Mouse (Mus musculus): ENCODE data around the gene Mars. TPM values are rescaled to one million over a fixed set of nuclear protein-coding genes. Genes with fewer than 3 reads are reported as not detected.
A peak's percentile ranks its signal among the peaks of the same experiment; 100 is the strongest.

Gene Mars
- total and polyA plus RNA-seq, 3 experiments: 147 to 195 TPM; not detected in 1

GRCm38 (mm10) chr10:127255625-127256345, 55.8 kb downstream of the Mars start:
- Histone ChIP-seq H3K27me3 (ENCODE audit: control insufficient read depth in 1 of 2, insufficient read depth in 2 of 2, low read length in 2 of 2) (no peaks in the 10 kb centered on the region), H3K9ac (ENCODE audit: control insufficient read depth, low read depth, low read length, poor library complexity, severe bottlenecking) (no peak overlapping the region), H3K79me2 (ENCODE audit: control insufficient read depth, insufficient read depth, low read length, poor library complexity) (no peaks in the 10 kb centered on the region), H3K4me1 (ENCODE audit: control insufficient read depth in 1 of 2, insufficient read depth in 2 of 2, low read length in 2 of 2) (peaks cover 0 to 4% of the 10 kb centered on the region in 2 experiments; a peak in 1 of 4 replicates), H3K36me3 (ENCODE audit: control insufficient read depth in 1 of 2, insufficient read depth in 2 of 2, low read length in 2 of 2) (no peaks in the 10 kb centered on the region), H3K27ac (ENCODE audit: control insufficient read depth, low read depth, low read length) (no peak overlapping the region), H3K4me3 (ENCODE audit: control insufficient read depth in 1 of 2, insufficient read depth in 1 of 2, low read depth in 2 of 2, low read length in 2 of 2) (no peak overlapping the region), H3K9me3 (replicated peaks; ENCODE audit: insufficient read depth, low read length) (no peaks in the 10 kb centered on the region)
- TF ChIP-seq NELFE (IDR thresholded peaks at IDR 0.05; ENCODE audit: low read depth, low read length) (no peak), SIN3A (IDR thresholded peaks at IDR 0.05; ENCODE audit: low read length) (peak; percentile 53; the same call in 1 of the 2 replicates), MXI1 (IDR thresholded peaks at IDR 0.05; ENCODE audit: low read depth, low read length) (peak; percentile 70)
- no peak for DNase-seq (ENCODE audit: low read depth, low spot score)

- no peak overlapping the region for H3K4me3 ChIP-seq (ENCODE audit: control insufficient read depth in 1 of 2, insufficient read depth in 1 of 2, low read depth in 2 of 2, low read length in 2 of 2)
- no peaks in the 10 kb centered on the region for H3K9me3 ChIP-seq (replicated peaks; ENCODE audit: insufficient read depth, low read length)
- H3K27ac ChIP-seq (ENCODE audit: control insufficient read depth, low read depth, low read length): no peak overlapping the region
- no peaks in the 10 kb centered on the region for H3K27me3 ChIP-seq (ENCODE audit: control insufficient read depth in 1 of 2, insufficient read depth in 2 of 2, low read length in 2 of 2)
- H3K36me3 ChIP-seq (ENCODE audit: control insufficient read depth in 1 of 2, insufficient read depth in 2 of 2, low read length in 2 of 2): no peaks in the 10 kb centered on the region
- no peaks in the 10 kb centered on the region for H3K79me2 ChIP-seq (ENCODE audit: control insufficient read depth, insufficient read depth, low read length, poor library complexity)
- TF ChIP-seq CHD1 (IDR thresholded peaks at IDR 0.05; ENCODE audit: low read depth, low read length): no peak
- no peak for TF ChIP-seq MYC (IDR thresholded peaks at IDR 0.05; ENCODE audit: low read depth, low read length)
- no peak for TF ChIP-seq MXI1 (IDR thresholded peaks at IDR 0.05; ENCODE audit: low read depth, low read length)
- no peak for TF ChIP-seq BHLHE40 (IDR thresholded peaks at IDR 0.05; ENCODE audit: borderline replicate concordance, low read depth, low read length)
- TF ChIP-seq ZC3H11A (IDR thresholded peaks at IDR 0.05; ENCODE audit: low read depth, low read length): no peak
- TF ChIP-seq RAD21 (IDR thresholded peaks at IDR 0.05; ENCODE audit: low read depth, low read length): no peak
- TF ChIP-seq MYB (IDR thresholded peaks at IDR 0.05; ENCODE audit: low read depth, low read length): no peak
- TF ChIP-seq RCOR1 (IDR thresholded peaks at IDR 0.05; ENCODE audit: low read depth, low read length): no peak
- no peak for TF ChIP-seq MAZ (IDR thresholded peaks at IDR 0.05; ENCODE audit: low read depth, low read length)
- no peak for TF ChIP-seq MAFK (IDR thresholded peaks at IDR 0.05; ENCODE audit: borderline replicate concordance, low read depth, low read length)
- no peak for DNase-seq (ENCODE audit: low read depth, low spot score)
- no peak overlapping the region for H3K9ac ChIP-seq (ENCODE audit: control insufficient read depth, low read depth, low read length, poor library complexity, severe bottlenecking)
- H3K4me1 ChIP-seq (ENCODE audit: control insufficient read depth in 1 of 2, insufficient read depth in 2 of 2, low read length in 2 of 2): no peaks in the 10 kb centered on the region
Measured at GRCm38 (mm10) chr10:127250810-127251209, 60.8 kb downstream of the Mars start.

Other genes with a start within 250 kb of the Mars start
- 362 and 443 TPM in 2 replicates for gene Cdk4, start 248.3 kb downstream of the Mars start, total RNA-seq (2012; rRNA removed)
- gene Cdk4, start 248.3 kb downstream of the Mars start, polyA plus RNA-seq (2012; ENCODE audit: insufficient read depth in 1 of 2, insufficient read length in 2 of 2, low read depth in 1 of 2, low replicate concordance in 2 of 2, missing spikeins in 1 of 2): 1,000 to 10,000 TPM in 1 of 2 experiments, 100 to 1,000 TPM in 1; 843 to 1,325 TPM
- 49.7 and 57.2 TPM in 2 replicates for gene Tspan31, start 241.5 kb downstream of the Mars start, total RNA-seq (2012; rRNA removed)
- 10 to 100 TPM in 1 of 2 experiments, not detected in 1; 63.1 TPM for gene Tspan31, start 241.5 kb downstream of the Mars start, polyA plus RNA-seq (2012; ENCODE audit: insufficient read depth in 1 of 2, insufficient read length in 2 of 2, low read depth in 1 of 2, low replicate concordance in 2 of 2, missing spikeins in 1 of 2)
- gene Agap2, start 236.5 kb downstream of the Mars start, total RNA-seq (2012; rRNA removed): 0.03 and 0.04 TPM in 2 replicates
- gene Agap2, start 236.5 kb downstream of the Mars start, polyA plus RNA-seq (2012; ENCODE audit: insufficient read depth in 1 of 2, insufficient read length in 2 of 2, low read depth in 1 of 2, low replicate concordance in 2 of 2, missing spikeins in 1 of 2): under 1 TPM in 1 of 2 experiments, not detected in 1; 0.46 TPM
- gene Os9, start 190.7 kb downstream of the Mars start, total RNA-seq (2012; rRNA removed): 41.5 and 42.4 TPM in 2 replicates
- 10 to 100 TPM in 1 of 2 experiments, not detected in 1; 60.4 TPM for gene Os9, start 190.7 kb downstream of the Mars start, polyA plus RNA-seq (2012; ENCODE audit: insufficient read depth in 1 of 2, insufficient read length in 2 of 2, low read depth in 1 of 2, low replicate concordance in 2 of 2, missing spikeins in 1 of 2)
- 23.7 and 24.6 TPM in 2 replicates for gene B4galnt1, start 146.6 kb downstream of the Mars start, total RNA-seq (2012; rRNA removed)
- gene B4galnt1, start 146.6 kb downstream of the Mars start, polyA plus RNA-seq (2012; ENCODE audit: insufficient read depth in 1 of 2, insufficient read length in 2 of 2, low read depth in 1 of 2, low replicate concordance in 2 of 2, missing spikeins in 1 of 2): 10 to 100 TPM; 65.8 to 66.0 TPM
- gene Slc26a10, start 131.1 kb downstream of the Mars start, total RNA-seq (2012; rRNA removed): 0.75 and 1.1 TPM in 2 replicates
- 1 to 10 TPM in 1 of 2 experiments, not detected in 1; 1.3 TPM for gene Slc26a10, start 131.1 kb downstream of the Mars start, polyA plus RNA-seq (2012; ENCODE audit: insufficient read depth in 1 of 2, insufficient read length in 2 of 2, low read depth in 1 of 2, low replicate concordance in 2 of 2, missing spikeins in 1 of 2)
- gene Arhgef25, start 121.7 kb downstream of the Mars start, total RNA-seq (2012; rRNA removed): 16.9 and 18.3 TPM in 2 replicates
- 10 to 100 TPM in 1 of 2 experiments, not detected in 1; 44.6 TPM for gene Arhgef25, start 121.7 kb downstream of the Mars start, polyA plus RNA-seq (2012; ENCODE audit: insufficient read depth in 1 of 2, insufficient read length in 2 of 2, low read depth in 1 of 2, low replicate concordance in 2 of 2, missing spikeins in 1 of 2)
- 24.1 and 30.5 TPM in 2 replicates for gene Dtx3, start 116.1 kb downstream of the Mars start, total RNA-seq (2012; rRNA removed)
- gene Dtx3, start 116.1 kb downstream of the Mars start, polyA plus RNA-seq (2012; ENCODE audit: insufficient read depth in 1 of 2, insufficient read length in 2 of 2, low read depth in 1 of 2, low replicate concordance in 2 of 2, missing spikeins in 1 of 2): 100 to 1,000 TPM in 1 of 2 experiments, not detected in 1; 107 TPM
- gene Pip4k2c, start 100.2 kb downstream of the Mars start, total RNA-seq (2012; rRNA removed): 31.1 and 31.9 TPM in 2 replicates
- 10 to 100 TPM in 1 of 2 experiments, not detected in 1; 58.2 TPM for gene Pip4k2c, start 100.2 kb downstream of the Mars start, polyA plus RNA-seq (2012; ENCODE audit: insufficient read depth in 1 of 2, insufficient read length in 2 of 2, low read depth in 1 of 2, low replicate concordance in 2 of 2, missing spikeins in 1 of 2)
- gene Kif5a, start 48.4 kb downstream of the Mars start, total RNA-seq (2012; rRNA removed): 0.42 and 0.52 TPM in 2 replicates
- 1 to 10 TPM in 1 of 2 experiments, not detected in 1; 1.3 TPM for gene Kif5a, start 48.4 kb downstream of the Mars start, polyA plus RNA-seq (2012; ENCODE audit: insufficient read depth in 1 of 2, insufficient read length in 2 of 2, low read depth in 1 of 2, low replicate concordance in 2 of 2, missing spikeins in 1 of 2)
- 223 and 240 TPM in 2 replicates for gene Dctn2, start 45.4 kb downstream of the Mars start, total RNA-seq (2012; rRNA removed)
- 100 to 1,000 TPM in 1 of 2 experiments, not detected in 1; 297 TPM for gene Dctn2, start 45.4 kb downstream of the Mars start, polyA plus RNA-seq (2012; ENCODE audit: insufficient read depth in 1 of 2, insufficient read length in 2 of 2, low read depth in 1 of 2, low replicate concordance in 2 of 2, missing spikeins in 1 of 2)
- gene Mbd6, start 22.8 kb downstream of the Mars start, total RNA-seq (2012; rRNA removed): 4.2 and 5.0 TPM in 2 replicates
- gene Mbd6, start 22.8 kb downstream of the Mars start, polyA plus RNA-seq (2012; ENCODE audit: insufficient read depth in 1 of 2, insufficient read length in 2 of 2, low read depth in 1 of 2, low replicate concordance in 2 of 2, missing spikeins in 1 of 2): 10 to 100 TPM in 1 of 2 experiments, not detected in 1; 44.8 TPM
- gene Arhgap9, start 10.2 kb upstream of the Mars start, total RNA-seq (2012; rRNA removed): 24.4 and 27.7 TPM in 2 replicates
- gene Arhgap9, start 10.2 kb upstream of the Mars start, polyA plus RNA-seq (2012; ENCODE audit: insufficient read depth in 1 of 2, insufficient read length in 2 of 2, low read depth in 1 of 2, low replicate concordance in 2 of 2, missing spikeins in 1 of 2): 10 to 100 TPM in 1 of 2 experiments, not detected in 1; 41.1 TPM
- 1.3 and 1.4 TPM in 2 replicates for gene Gli1, start 30.2 kb upstream of the Mars start, total RNA-seq (2012; rRNA removed)
- 1 to 10 TPM in 1 of 2 experiments, not detected in 1; 8.0 TPM for gene Gli1, start 30.2 kb upstream of the Mars start, polyA plus RNA-seq (2012; ENCODE audit: insufficient read depth in 1 of 2, insufficient read length in 2 of 2, low read depth in 1 of 2, low replicate concordance in 2 of 2, missing spikeins in 1 of 2)
- not detected in 2 replicates for gene Inhbe, start 42.6 kb upstream of the Mars start, total RNA-seq (2012; rRNA removed)
- gene Inhbe, start 42.6 kb upstream of the Mars start, polyA plus RNA-seq (2012; ENCODE audit: insufficient read depth in 1 of 2, insufficient read length in 2 of 2, low read depth in 1 of 2, low replicate concordance in 2 of 2, missing spikeins in 1 of 2): under 1 TPM in 1 of 2 experiments, not detected in 1; 0.03 TPM
- gene Inhbc, start 58.6 kb upstream of the Mars start, total RNA-seq (2012; rRNA removed): not detected in 2 replicates
- not detected for gene Inhbc, start 58.6 kb upstream of the Mars start, polyA plus RNA-seq (2012; ENCODE audit: insufficient read depth in 1 of 2, insufficient read length in 2 of 2, low read depth in 1 of 2, low replicate concordance in 2 of 2, missing spikeins in 1 of 2)
- gene R3hdm2, start 68.5 kb upstream of the Mars start, total RNA-seq (2012; rRNA removed): 8.0 and 8.2 TPM in 2 replicates
- gene R3hdm2, start 68.5 kb upstream of the Mars start, polyA plus RNA-seq (2012; ENCODE audit: insufficient read depth in 1 of 2, insufficient read length in 2 of 2, low read depth in 1 of 2, low replicate concordance in 2 of 2, missing spikeins in 1 of 2): 10 to 100 TPM in 1 of 2 experiments, not detected in 1; 60.6 TPM
- not detected in 2 replicates for gene Stac3, start 189.9 kb upstream of the Mars start, total RNA-seq (2012; rRNA removed)
- gene Stac3, start 189.9 kb upstream of the Mars start, polyA plus RNA-seq (2012; ENCODE audit: insufficient read depth in 1 of 2, insufficient read length in 2 of 2, low read depth in 1 of 2, low replicate concordance in 2 of 2, missing spikeins in 1 of 2): under 1 TPM in 1 of 2 experiments, not detected in 1; 0.25 TPM
- gene Ndufa4l2, start 203.2 kb upstream of the Mars start, total RNA-seq (2012; rRNA removed): 21.8 and 28.6 TPM in 2 replicates
- 10 to 100 TPM in 1 of 2 experiments, not detected in 1; 26.6 TPM for gene Ndufa4l2, start 203.2 kb upstream of the Mars start, polyA plus RNA-seq (2012; ENCODE audit: insufficient read depth in 1 of 2, insufficient read length in 2 of 2, low read depth in 1 of 2, low replicate concordance in 2 of 2, missing spikeins in 1 of 2)
- 242 and 383 TPM in 2 replicates for gene Shmt2, start 210.7 kb upstream of the Mars start, total RNA-seq (2012; rRNA removed)
- gene Shmt2, start 210.7 kb upstream of the Mars start, polyA plus RNA-seq (2012; ENCODE audit: insufficient read depth in 1 of 2, insufficient read length in 2 of 2, low read depth in 1 of 2, low replicate concordance in 2 of 2, missing spikeins in 1 of 2): 100 to 1,000 TPM; 263 to 582 TPM
- not detected in 2 replicates for gene Nxph4, start 222.8 kb upstream of the Mars start, total RNA-seq (2012; rRNA removed)
- under 1 TPM in 1 of 2 experiments, not detected in 1; 0.24 TPM for gene Nxph4, start 222.8 kb upstream of the Mars start, polyA plus RNA-seq (2012; ENCODE audit: insufficient read depth in 1 of 2, insufficient read length in 2 of 2, low read depth in 1 of 2, low replicate concordance in 2 of 2, missing spikeins in 1 of 2)